Mouse (Mus musculus): ENCODE measurements around the gene Wdr60. TPM values are rescaled to one million over a fixed set of nuclear protein-coding genes. Genes with fewer than 3 reads are reported as not detected.

Gene Wdr60
- polyA plus RNA-seq, 1 experiment = 12.5 TPM

DNA sequence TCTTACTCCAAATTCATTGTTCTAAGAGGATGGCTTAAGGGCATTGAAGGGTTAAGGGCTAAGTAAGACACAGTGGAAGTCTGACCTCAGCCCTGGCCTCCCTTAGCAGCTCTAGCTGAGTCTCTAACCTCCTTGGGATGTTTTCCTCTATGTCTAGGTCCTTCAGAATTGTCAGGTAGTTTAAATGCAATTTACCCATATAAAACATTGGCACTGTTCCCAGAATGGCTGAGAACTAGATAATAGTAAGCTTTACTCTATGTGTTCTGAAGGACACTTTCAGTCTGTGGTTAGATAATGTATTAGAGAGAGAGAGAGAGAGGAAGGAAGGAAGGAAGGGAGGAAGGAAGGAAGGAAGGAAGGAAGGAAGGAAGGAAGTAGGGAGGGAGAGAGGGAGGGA lies 80.4 kb downstream of the Wdr60 start:
- no peak for DNase-seq (ENCODE audit: low spot score)

GRCm38 (mm10) chr12:116181436-116182050 lies 81.3 kb downstream of the Wdr60 start:
- DNase-seq (ENCODE audit: low spot score) = no peak

DNA sequence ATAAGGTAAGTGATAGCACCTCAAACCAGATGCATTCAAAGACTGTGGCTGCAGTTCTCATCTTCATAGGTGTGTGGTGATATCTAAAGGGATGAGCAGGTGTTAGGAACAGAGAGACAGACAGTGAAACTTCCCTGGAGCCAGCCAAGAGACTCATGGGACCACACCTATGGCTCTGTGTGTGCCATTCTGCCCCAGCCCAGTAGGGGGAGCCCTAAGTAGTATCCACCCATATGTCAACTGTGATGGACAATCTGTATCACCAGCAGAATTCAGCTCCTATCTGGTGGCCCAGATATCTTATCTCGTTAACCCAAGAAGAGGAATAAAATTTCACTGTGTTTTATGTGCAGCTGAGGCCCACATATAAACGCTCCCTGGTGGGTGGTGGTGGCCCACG lies 85.9 kb downstream of the Wdr60 start:
- no peak for DNase-seq (ENCODE audit: low spot score)

DNA sequence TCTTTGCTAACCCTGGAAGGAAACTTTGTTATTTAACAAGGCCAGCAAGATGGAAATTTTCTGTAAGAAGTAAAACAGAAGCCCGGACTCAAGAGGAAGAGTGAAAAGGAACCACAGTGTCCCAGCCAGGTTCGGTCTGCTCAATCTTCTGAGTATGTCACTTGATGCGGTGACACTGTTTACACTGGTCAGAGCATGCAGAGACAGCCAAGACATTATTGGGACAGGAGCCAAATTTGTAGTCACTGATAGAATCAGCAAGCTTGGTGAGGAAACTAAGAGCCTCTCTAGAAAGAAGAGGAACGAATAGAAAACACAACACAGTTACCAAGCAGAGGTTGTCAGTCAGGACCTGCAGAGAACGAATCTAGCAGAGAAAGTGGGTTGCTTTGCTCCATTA lies 93.2 kb downstream of the Wdr60 start:
- DNase-seq (ENCODE audit: low spot score) = no peak

DNA sequence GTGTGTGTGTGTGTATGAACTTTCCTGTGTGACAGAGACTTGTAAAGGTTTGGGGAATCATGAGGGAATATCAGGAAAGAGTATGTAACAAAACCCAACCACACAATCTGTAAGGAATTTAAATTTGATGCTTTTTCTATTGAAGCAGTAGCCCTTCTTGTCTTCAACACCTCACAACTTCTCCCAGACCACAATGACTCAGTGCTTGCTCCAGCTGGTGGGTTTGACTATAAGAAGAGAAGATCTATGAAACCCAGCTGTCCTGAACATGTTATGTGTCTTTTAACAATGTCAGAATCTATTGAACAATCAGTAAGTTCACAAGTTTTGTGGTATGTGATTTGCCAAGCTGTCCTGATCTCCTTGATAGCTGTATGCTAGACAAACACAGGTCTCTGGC lies 97.5 kb downstream of the Wdr60 start:
- DNase-seq (ENCODE audit: low spot score) = no peak

DNA sequence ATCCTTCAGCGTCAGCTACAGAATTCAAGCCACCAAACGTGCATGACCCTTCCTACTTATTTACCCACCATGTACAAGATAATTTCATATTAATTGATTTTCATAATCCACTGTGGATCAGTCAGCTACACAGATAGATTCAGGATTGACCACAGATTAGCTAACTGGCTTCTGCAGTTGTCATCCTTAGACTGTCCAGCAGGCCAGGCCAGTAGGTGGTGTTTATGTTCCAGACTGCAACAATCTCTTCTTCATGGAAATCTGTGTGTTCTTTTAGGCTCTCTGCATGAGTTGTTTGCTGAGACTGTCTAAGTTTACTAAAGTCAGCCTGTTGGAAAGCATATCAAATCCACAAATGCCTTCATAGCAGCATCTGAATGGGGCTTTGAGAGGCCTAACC lies 103.1 kb downstream of the Wdr60 start:
- no peak for DNase-seq (ENCODE audit: low spot score)

DNA sequence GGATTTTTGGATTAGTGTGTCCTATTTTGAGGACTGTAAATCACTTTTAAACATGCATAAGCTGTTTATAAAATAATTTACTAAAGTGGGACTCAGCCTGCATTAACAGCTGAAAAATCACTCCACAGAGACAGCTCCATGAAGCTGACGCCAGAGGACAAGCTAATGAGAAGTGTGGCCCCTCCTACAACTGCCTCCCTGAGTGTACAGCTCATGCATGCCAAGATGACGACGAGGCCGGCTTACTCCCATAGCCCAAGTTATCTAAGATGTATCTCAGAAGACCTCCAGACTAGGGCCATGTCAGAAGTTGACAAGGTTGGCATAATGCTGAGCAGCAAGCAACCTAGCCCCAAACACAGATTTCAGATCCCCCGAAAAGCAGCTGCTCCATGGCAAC lies 103.6 kb downstream of the Wdr60 start:
- no peak for DNase-seq (ENCODE audit: low spot score)

DNA sequence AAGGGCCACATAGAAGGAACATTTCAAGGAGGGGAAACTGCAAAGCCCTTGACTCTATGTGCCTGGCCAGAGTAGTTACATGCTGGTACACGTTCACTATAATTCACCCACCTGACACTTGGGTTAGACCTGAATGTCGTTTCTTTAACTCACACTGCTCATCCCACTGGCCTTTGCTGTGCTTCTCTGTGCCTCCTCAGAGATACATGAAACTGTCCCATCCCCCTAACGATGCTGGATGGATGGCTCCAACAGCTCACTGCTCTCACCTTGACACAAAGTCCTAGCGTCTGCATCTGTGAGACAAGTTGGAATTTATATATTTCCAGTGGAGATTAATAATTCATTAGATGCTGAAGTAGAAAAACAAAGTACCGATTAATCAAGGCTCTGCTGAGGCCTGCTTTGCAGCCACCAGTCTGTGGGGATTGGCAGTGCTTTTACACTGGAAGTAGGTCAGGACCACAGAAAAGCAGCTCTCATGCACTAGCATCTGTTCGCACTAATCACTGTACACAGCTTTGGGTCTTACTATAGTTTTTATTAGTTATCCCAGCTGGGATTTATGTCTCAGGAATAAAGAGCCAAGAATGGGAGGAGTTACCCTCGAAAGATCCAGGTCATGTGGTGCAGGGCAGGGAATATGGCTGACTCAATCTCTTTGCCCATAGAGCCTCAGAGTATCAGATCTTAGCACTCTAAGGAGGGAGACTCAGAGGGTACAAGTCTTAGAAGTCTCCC lies 105.9 kb downstream of the Wdr60 start:
- DNase-seq (ENCODE audit: low spot score) = no peak

Other genes starting within 250 kb of the Wdr60 start
- 27.7 and 28.1 TPM in 2 replicates for gene Zfp386, start 215.3 kb downstream of the Wdr60 start, polyA plus RNA-seq (2012; rRNA removed)
- 0.43 and 0.65 TPM in 2 replicates for gene Vipr2, start 185.3 kb downstream of the Wdr60 start, polyA plus RNA-seq (2012; rRNA removed)
- gene Gm11027, start 12.4 kb upstream of the Wdr60 start, polyA plus RNA-seq (2012; rRNA removed) = not detected in 2 replicates
- gene Esyt2, start 18.2 kb upstream of the Wdr60 start, polyA plus RNA-seq (2012; rRNA removed) = 21.5 and 34.7 TPM in 2 replicates
- 3.1 and 3.2 TPM in 2 replicates for gene Ncapg2, start 142.4 kb upstream of the Wdr60 start, polyA plus RNA-seq (2012; rRNA removed)
- gene Ptprn2, start 222.7 kb upstream of the Wdr60 start, polyA plus RNA-seq (2012; rRNA removed) = 0.21 and 0.22 TPM in 2 replicates